Mouse (Mus musculus): ENCODE measurements around the gene Ren1. TPM values are rescaled to one million over a fixed set of nuclear protein-coding genes. Genes with fewer than 3 reads are reported as not detected.

Ren1 gene
- polyA plus RNA-seq, 2 experiments from 2014 or later = not detected

DNA sequence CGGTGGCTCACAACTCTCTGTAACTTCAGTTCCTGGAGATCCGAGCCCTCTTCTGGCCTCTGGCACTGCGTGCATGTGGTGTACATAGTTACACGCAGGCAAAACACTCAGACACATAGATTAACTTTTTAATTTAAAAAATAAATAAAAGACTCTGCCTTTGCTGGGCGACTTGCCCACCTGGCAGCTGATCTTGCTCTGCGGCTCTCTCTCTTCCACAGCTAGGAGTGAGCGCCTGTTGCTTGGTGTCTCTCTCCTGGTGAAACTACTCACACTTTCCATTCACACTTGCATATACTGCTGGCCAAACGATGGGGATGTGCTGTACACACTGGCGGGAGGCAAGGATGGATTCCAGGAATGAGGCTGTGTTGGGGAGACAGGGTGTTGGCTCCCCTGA is 3.8 kb upstream of the Ren1 start:
- no peak for ATAC-seq

DNA sequence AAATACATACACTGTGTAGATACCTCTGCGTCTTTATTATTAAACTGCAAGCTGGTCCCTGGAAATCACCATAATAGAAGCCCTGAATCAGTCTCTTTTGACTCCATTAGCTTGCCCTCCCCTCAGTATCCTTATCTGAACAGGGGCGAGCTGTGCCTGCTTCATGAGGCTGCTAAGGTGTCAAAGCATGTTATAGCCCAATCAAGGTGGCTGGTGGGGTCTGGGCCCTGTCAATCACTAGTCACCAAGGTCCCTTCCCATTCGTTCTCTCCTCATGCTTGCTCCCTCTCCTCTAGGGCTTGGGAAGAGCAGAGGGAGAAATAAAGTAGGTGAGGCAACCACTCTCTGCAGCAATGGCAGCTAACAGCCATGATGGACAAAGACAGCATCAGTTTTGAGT is 3.1 kb upstream of the Ren1 start:
- no peak for ATAC-seq

DNA sequence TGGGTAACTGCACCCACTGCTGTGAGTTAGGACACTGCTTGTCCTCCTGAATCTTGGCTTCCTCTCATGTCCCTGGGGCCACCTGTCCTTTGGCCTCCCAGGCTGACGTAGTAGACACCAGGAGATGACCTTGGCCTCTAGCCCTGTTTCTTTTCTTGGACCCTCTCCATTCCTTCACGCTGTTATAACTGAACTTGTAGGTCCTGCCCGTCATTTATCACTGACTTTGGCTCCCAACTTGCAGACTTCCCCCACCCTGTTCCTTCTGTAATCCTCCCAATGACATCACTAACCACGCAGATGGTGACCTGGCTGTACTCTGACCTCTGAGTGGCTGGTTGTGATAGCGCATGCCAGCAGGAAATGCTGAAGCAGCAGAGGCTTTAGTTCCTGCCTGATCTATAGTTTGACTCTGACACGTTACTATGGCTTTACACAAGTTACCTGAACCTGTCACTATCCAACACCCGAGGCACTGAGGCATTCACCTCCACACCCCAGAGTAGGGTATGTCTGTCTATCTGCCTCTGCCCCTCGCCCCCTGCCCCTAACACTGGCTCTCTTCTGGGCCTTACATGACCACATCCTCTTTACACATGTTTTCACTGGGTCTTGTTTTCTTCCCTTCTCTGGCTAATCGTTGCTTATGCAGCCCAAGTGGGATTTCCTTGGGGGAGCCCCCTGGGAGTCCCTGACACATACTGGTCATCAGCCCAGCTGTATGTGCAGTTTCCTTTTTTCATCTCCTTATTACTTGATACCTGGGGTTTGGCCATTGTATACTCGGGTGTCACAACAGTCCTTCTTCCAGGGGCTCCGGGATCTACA is 2.4 kb upstream of the Ren1 start:
- no peak for ATAC-seq

DNA sequence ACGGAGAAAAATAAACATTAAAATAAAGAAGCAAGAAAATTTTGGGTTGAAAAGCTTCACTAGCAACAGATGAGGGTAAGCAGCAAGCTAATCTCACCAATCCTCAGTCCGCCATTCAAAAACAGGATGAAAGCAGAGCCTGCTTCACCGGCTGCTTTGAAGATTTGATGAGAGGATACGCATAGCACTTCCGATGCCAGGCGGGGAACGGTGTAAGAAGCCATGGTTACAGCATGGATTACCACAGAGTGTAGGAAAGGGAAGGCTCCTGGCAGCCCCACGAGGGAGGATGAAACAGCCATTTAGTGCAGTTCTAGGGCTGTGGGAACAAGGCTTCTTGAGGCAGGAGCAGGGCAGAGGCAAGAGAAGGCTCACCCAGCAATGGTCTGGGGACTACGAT is 1.5 kb downstream of the Ren1 start:
- no peak for ATAC-seq

DNA sequence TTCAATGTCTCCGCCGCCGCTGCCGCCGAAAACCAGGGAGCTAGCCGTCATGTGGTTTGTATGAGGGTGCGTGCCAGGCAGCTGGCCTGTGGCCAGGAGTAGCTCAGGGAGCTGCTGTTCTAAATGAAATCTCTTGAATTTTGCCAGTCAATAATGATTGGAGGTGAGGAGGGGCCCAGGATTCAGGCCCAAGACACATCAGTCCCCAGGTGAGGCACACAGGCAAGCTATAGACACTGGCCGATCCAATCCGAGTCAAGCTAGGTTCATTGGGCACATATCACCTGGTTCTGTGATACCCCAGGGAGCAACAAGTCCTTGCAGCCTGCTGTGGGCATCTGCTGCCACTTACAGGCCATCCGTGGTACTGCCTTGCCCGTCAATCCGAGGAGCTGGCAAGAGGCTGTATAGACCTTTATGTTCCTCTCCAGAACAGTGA is 3.1 kb downstream of the Ren1 start:
- ATAC-seq = no peak

DNA sequence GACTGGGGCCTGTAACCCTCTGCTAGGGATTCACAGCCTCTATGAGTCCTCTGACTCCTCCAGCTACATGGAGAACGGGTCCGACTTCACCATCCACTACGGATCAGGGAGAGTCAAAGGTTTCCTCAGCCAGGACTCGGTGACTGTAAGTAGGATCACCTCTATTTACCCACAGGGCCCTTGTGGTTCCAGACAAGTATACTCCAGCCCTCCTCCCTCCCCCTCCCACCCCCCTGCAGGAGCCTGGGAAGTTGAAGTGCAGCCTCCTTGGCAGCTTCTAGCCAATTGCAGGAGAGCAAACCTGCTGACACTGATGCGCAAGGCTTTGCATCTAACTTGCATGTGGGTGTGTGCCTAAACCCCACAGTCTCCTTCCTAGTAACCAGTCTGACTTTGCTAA is 5.2 kb downstream of the Ren1 start:
- ATAC-seq = no peak

DNA sequence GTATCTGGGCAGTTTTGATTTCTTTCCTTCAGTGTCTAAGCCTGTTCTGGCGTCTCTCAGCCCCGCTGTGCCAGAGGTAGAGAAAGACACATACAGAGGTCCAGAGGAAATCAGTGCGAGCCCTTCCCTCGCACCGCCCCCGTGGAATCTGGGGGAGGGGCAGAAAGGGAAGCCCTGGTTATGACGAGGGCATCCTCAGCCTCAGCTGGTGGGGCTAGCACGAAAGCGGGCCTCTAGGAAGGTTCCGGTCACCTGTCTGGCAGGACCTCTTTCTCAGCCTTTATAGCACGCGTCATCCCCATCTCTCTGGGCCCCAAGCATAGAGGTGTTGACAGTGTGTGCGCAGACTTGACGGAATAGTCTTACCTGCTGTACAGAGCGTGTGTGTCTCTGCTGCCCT is 5.6 kb downstream of the Ren1 start:
- ATAC-seq = no peak

DNA sequence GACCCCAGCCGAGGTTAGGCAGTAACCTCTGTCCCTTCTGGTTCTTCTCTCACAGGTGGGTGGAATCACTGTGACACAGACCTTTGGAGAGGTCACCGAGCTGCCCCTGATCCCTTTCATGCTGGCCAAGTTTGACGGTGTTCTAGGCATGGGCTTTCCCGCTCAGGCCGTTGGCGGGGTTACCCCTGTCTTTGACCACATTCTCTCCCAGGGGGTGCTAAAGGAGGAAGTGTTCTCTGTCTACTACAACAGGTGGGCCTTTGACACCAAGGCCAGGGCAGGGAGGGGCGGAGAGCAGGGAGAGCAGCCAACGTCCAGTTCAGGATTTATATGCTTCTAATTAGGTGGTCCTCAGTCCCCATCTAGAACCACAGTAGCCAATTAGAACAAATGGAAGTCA is 6.0 kb downstream of the Ren1 start:
- no peak for ATAC-seq

DNA sequence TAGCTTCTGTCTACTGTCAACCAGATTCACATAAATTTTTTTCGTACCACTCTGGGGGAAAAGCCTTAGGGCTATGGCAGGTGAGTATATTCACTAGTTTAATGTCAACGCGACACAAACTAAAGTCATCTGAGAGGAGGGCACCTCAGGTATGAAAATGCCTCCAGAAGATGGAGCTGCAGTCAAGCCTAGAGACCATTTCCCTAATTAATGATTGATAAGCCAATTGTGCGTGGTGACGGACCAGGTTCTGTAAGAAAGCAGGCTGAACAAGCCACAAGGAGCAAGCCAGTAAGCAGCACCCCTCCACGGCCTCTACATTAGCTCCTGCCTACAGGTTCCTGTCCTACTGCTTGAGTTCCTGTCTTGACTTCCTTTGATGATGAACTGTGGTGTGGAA is 10.7 kb downstream of the Ren1 start:
- ATAC-seq = no peak

DNA sequence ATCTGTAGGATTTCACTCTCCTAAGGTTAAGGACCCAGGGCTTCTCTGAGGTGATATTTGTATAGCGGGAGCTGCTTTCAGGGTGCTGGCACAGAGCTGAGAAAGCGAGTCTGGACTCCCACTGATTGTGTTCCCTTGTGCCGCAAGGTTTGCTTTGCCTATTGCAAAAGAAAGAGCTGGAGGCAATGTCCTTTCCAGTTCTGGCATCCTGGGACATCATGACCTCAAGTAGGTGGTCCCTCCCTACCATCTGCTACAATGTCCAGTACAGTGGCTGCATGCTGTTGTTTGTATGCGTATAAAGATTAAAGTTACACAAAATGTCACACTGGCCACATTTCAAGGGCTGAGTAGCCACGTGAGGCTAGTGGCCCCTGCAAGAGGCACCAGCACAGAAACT is 11.8 kb downstream of the Ren1 start:
- no peak for ATAC-seq

DNA sequence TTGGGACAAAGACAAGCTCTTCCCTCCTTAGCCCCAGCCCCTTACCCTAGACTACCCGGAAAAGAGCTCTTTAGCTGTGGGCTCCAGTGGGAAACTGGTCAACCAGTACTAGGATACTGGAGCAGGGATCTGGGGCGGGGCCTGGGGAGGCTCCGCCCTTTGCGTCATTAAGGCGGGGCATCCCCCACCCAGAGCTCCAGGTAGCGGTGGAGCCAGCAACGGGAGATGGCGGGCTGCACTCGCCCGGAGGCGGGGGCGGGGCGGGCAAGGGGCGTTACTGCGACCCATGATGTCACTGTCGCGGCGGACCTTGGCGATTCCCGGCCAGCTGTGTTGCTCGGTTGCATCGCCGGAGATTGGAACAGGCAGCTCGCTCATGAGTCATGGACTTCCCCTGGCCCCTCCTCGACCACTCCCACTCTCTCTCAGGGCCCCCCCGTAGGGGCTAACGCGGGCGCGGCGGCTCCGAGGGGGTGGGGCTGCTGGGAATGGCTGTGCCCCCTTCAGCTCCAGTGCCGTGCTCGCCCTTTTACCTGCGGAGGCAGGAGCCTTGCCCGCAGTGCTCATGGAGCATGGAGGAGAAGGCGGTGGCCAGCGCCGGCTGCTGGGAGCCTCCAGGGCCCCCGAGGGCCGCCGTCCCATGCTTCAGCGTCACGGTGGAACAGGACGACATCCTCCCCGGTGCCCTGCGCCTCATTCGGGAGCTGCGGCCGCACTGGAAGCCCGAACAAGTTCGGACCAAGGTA is 13.1 kb downstream of the Ren1 start, which contains the start of gene Etnk2:
Etnk2 (plus strand) TSS at position 297 of the 746 bp plus-strand sequence.
- ATAC-seq = no peak

DNA sequence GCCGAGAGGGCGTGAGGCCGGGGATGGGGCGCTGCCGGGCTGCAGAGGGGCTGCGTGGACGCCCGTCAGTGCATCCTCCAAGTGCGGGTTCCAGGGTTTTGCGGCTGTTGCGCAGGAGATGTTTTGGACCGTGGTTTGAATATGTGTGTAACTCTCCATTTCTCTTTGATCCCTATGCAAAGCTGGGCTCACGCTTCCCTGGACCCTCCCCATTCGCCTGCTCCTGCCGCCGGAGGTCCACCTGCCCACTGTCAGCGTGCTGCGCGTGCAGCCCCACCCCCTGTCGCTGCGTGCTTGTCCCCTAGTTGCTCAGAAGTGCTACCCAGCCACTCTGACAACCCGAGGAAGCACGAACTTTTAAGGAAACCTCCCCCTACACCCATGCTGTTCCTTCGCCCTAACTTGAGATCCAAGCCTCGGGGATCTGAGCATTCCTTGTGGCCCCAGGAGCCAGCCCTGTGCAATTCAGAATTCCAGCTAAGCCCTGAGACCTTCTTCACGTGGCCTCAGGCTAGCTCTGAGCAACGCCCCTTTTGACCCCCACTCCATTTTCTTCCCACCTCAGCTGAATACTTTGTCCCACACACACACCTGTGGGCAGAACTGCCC is 13.8 kb downstream of the Ren1 start:
- ATAC-seq = no peak

DNA sequence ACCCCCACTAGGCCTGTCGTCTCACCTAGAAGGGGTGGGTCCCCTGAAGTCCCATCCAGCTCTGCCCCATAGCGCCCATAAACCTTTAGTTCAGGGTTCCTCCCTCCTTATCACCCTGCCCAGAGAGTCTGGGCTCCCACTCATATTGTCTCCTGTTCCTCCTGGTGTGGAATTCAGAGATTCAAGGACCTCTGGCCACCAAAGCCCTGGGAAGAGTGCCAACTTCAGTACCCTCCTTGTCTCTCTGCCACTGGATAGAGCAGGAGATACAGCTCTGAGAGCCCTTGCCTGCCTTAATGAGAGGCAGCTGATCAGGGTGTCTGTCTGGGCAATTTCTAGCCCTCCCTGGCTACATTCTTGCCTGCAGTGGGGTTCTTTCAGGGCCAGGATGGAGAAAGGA is 14.6 kb downstream of the Ren1 start:
- ATAC-seq = no peak

DNA sequence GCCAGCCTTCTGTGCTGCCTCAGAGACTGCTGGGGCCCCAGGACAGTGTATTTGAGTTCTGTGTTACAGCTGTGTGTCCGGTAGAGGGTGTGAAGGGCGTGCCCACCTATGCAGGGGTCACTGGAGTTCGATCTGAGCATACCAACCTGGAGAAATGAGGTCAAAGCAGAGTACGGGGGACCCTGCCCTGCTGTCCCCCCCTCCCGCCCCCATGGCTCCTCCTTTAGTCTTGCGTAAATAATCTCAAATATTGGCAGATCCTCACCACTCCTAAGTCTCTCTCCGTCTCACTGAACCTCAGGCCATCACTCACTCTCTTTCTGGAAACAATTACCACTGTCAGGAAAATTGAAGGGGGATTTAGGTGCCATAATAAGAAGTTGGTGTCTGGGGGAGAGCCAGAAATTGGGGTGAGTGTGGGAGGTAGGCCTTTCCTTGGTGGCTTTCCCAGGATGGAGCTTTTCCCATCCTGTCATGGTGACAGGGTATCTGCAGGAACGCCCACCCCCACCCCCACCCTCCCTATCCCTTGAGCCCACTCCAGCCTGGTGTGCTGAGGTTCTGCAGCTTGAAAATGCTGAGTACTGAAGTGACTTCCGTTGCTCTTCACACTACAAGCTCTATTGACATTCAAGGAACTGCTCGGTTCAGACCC is 16.8 kb downstream of the Ren1 start:
- no peak for ATAC-seq

DNA sequence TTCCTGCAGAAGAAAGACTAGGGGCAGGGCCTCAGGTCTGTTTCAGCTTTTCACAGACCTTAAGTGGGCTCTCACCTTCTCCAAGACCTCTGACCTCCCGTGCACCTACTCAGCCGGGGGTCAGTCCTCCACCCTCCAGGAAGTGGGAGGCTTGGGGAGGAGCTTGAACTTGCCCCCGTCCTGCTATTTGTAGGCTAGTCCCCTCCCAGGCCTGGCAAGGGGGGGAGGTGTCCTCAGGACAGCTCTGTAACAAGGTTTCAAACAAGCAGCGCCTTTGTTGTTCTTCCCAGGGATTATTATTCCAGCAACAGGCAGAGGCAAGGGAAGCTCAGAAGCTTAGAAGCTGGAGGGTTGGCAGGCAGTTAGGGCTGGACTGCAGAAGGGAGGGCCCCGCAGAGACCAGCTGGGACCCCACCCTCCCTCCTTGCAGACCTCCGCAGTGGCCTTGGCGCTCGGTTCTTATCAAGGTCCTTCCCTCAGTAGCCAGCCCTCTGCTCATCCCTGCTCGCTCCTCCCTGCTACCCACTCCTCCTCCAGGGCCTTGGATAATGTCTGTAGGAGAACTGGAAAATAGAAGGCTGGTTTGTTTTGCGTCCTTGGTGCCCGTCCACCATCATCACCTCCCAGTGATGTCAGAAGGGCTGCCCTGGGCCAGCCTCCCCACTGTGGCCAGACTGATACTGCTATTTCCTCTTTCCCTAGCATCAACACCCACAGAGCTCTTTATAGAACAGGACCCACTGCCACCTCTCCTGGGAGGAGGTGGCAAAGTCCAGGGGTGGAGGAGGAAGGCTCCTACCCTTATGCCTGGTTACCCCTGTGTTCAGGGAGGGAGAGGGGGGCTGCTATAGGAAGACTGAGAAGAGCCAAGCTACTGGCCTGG is 17.5 kb downstream of the Ren1 start:
- ATAC-seq = no peak

DNA sequence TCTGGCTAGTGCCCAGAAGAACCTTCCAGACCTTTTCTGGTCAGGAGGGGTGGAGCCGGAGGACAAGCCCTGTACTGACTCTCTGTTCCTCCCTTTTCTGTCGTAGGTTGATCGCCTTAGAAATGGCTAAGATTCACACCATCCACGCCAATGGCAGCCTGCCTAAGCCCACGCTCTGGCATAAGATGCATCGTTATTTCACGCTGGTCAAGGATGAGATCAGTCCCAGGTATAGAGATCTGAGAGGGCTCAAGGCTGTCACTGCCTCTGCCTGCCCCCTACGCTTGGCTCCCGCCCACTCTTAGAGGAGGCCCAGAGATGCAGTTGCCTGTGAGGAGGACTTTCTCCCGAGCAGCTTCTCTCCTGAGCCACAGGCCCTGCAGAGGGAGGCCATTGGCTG is 18.3 kb downstream of the Ren1 start:
- no peak for ATAC-seq

DNA sequence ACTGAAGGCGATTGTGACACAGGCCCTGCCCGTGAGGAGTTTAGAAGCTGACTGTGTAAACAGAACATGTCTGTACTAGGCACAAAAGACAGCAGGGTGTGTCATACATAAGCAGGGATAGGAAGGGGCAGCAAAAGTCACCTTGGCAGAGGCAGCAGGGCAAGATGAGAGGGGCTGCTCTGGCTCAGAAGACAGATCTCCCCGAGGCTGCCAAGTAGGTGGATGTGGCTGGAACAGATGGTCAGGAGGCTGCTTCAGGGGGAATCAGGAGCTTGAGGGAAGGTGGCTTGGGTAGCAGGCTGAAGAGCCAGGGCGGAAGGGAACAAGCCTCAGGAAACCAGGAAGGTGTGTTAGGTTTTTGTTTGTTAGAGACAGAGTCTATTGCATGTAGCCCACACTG is 20.0 kb downstream of the Ren1 start:
- ATAC-seq = no peak

DNA sequence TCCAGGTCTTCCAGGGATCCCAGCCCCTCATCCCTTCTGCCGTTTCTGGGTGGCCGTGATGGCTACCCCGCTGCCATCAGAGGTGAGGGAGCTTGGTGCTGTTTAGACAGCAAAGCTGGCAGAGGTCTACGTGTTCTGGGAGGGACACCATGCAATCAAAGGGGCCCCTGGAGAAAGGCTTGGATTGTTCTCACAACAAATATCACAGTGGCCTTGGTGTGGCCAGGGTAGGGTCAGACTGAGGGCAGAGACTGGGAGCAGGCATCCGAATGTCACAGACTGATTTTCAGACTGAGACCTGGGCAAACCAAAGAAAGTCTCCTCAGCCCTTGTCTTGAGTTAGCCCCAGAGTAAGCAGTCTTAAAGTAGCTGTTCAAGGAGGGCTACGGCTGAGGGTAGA is 21.1 kb downstream of the Ren1 start:
- ATAC-seq = no peak

DNA sequence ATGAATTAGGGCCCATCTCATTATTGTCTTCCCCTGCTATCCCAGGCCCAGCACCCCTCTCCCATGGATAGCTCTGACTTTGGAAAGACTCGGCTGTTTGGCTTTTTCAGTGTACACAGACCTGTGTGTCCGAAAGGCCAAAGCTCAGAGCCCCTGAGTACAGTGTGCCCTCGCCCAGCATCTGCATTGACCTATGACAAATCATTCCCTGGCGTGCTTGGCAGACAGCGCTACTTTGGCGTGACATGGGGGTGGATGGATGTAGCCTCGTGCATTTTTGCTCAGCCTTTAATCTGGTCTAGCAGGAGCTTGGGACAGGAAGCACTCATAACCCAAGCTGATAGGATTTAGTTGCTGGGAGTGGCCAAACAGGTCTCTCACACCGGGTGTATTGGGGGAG is 21.8 kb downstream of the Ren1 start:
- ATAC-seq = no peak

DNA sequence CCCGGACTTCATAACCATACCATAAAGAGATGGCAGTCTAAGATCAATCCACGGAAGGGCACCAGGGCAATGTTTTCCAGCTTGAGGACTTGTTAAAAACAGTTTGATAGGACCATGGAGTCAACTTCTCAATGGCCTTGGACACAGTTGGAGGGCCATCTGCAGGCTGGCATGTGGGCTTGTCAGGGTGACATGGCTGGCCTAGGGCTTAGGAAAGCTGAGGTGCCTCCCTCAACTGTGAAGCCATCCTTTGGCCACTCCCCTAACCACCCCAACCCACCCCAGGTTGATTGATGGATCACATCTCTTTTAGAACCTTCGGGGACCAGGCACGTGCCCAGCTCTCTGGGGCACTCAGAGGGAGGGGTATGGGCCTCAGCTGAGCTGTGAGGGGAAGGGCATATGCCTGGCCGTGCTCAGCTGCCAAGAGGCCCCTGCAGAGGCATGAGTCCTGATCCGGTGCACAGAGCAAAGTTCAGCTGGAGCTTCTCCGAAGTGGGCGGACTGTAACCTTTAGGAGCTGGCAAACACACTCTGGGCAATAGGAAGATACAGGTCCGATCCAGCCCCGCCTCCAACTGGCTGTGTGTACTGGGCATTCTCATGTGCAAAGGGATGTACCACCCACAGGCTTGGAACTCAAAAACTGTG is 25.5 kb downstream of the Ren1 start:
- no peak for ATAC-seq

DNA sequence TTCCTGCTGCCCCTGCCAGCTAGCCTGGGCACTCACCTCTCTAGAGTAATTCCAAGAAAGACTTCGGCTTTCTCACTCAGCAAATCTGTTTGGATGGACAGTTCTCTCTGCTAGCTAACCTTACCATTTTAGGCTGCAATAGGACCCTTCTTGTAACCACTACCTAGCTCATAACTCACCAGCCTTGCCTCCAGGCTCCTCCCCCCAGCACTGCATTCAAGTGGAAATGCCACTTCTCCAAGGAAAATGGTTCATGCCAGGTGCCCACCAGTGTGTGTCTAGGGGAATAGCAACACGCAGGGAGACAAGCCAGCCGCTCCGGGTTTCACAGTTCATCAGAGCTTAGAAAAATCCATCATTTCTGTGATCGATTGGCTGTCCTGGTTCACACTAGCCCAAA is 27.2 kb downstream of the Ren1 start:
- ATAC-seq = no peak

Data from CD4-positive, CD25-positive, alpha-beta regulatory T cell, adult 4 months (primary cell).